26 mouse cellular contexts compared by ENCODE assay signal in the genomic region with DNA sequence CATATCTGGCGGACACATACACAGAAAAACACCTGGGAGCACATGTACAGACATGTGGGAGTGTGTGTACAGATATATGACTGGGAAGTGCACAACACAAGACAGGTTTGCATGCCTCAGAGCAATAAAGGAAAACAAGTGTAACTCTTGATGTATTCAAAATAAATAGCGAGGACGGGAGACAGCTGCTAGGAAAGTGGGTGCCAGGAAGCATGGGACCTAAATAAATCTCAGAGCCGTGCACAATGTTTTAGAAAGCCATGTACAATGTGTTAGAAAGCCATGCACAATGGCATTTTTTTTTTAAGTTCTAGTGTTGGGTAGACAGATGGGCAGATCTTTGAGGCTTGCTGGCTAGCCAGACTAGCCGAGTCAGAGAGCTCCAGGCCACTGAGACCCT. TPM values are rescaled to one million over a fixed set of nuclear protein-coding genes. Genes with fewer than 3 reads are reported as not detected.
A peak's percentile ranks its signal among the peaks of the same experiment; 100 is the strongest.
DNase-seq lines count a peak whose midpoint lies in the region; ATAC-seq lines count a peak whose summit lies in the region.
"Had no signal": no experiment of that assay in that cellular context is flagged by ENCODE, and none has a peak within 500 bp of the region (broad histone marks: within the 10 kb centered on the region; RNA-seq: fewer than 3 reads in every experiment).

No protein-coding gene starts in this region.

- intact Hi-C loops in left cerebral cortex, postnatal 14 days (cut with DNase I) = no loop called here

- no peak for DNase-seq in frontal cortex, adult 2 months (ENCODE audit: extremely low spot score in 1 of 2, low spot score in 1 of 2)
- peak; percentile 39 to 51 for DNase-seq in left cerebral cortex, postnatal 14 days (ENCODE audit: low spot score in 2 of 2)
- no peak for DNase-seq in left cerebral cortex, adult 11 months (ENCODE audit: low spot score)
- peak; percentile 63 for DNase-seq in brain, adult 2 months (ENCODE audit: low read depth, low spot score)
- no peak for DNase-seq in natural killer cell, adult 2 months (ENCODE audit: low spot score in 2 of 2)
- DNase-seq: adrenal gland, postnatal 10 days; adrenal gland, postnatal 36 days; B cell, adult 2 months; cerebellum, adult 11 months; cerebellum, adult 2 months; cerebellum, adult 9-11 months; cerebellum, postnatal 25 days; gastrocnemius, postnatal 25 days; heart, adult 18-20 months; heart, postnatal 10 days; heart, postnatal 36 days had no signal

- peak; percentile 74 for ATAC-seq in frontal cortex, adult (ENCODE audit: low TSS enrichment)
- ATAC-seq: forebrain, embryonic 13.5 days; forebrain, embryonic 16.5 days; hindbrain, embryonic 16.5 days; Patski had no signal

RNA-seq across cellular contexts. Expression of gene S100b, which starts 35.4 kb away (rescaled TPM):
- 241 and 271 TPM in 2 replicates for polyA plus RNA-seq in frontal cortex, adult 2 months (2012; rRNA removed)
- 10 to 100 TPM; 86.5 to 89.4 TPM for total RNA-seq in left cerebral cortex, postnatal 14 days (2021)
- total RNA-seq: CH12.LX; common myeloid progenitor, adult 5-6 weeks; G1E had no signal
- polyA plus RNA-seq: forebrain, embryonic 10.5 days; forebrain, embryonic 13.5 days; G1E; hindbrain, embryonic 10.5 days had no signal

RNA-seq across cellular contexts. Expression of gene Prmt2, which starts 51.4 kb away (rescaled TPM):
- 91.5 and 98.4 TPM in 2 replicates for polyA plus RNA-seq in frontal cortex, adult 2 months (2012; rRNA removed)
- total RNA-seq in left cerebral cortex, postnatal 14 days (2021) = 10 to 100 TPM; 56.6 to 60.6 TPM

RNA-seq across cellular contexts. Expression of gene Dip2a, which starts 56.0 kb away (rescaled TPM):
- polyA plus RNA-seq in frontal cortex, adult 2 months (2012; rRNA removed) = 39.2 and 43.1 TPM in 2 replicates
- total RNA-seq in left cerebral cortex, postnatal 14 days (2021) = 10 to 100 TPM; 55.7 to 56.4 TPM

Comparison
In these comparisons a context has a peak if more than half of its experiments do, and no peak if none do; other contexts are left out.
1. DNase-seq: peak in left cerebral cortex, postnatal 14 days (2 of 2) and brain, adult 2 months (single experiment); none in frontal cortex, adult 2 months (0 of 2), left cerebral cortex, adult 11 months (single experiment) and natural killer cell, adult 2 months (0 of 2).